ENCODE assay signal across 9 mouse cellular contexts in the genomic region with DNA sequence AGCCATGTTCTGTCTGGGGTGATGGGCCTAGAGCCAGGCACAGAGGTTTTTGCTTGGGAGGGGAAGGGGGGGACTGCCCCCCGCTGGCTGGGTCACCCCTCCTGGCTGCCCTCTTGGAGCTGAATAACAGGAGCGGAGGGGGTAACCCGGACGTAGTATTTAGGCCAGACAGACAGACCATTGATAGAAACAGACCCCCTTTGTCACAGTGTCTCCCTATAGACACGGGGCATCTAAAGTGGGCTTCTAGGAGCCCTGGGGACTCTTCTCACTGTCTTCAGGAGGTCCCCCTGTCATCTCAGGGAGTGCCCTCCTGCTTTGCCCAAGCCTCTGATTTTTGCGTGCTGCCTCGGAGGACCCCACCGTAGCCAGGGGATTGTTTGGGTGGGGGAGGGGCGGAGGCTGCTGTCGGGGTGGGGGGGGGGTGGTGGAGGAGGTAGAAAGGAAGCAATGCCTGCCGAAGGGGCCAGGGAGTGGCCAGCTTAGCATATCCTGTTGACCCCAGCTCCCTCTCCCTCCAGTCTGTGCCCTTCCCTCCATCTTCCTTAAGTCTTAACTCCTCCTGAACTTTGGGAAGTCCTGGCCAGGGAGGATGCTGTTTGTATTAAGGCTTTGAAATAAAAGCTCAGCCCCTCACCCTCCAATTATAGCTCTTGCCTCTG. TPM values are rescaled to one million over a fixed set of nuclear protein-coding genes. Genes with fewer than 3 reads are reported as not detected.
DNase-seq lines count a peak whose midpoint lies in the region; ATAC-seq and TF ChIP-seq lines count a peak whose summit lies in the region.
"Had no signal": no experiment of that assay in that cellular context is flagged by ENCODE, and none has a peak within 500 bp of the region (broad histone marks: within the 10 kb centered on the region; RNA-seq: fewer than 3 reads in every experiment).

No protein-coding gene starts in this region.

- peak overlapping the region; percentile 88 for H3K27ac ChIP-seq in heart, embryonic 10.5 days
- no peak overlapping the region for H3K27ac ChIP-seq in CH12.LX (ENCODE audit: insufficient read depth, low read depth)
- H3K27ac ChIP-seq in forebrain, embryonic 13.5 days, result peak overlapping the region; percentile 25; the same call in 1 of the 2 replicates
- no peak overlapping the region for H3K27ac ChIP-seq in liver, embryonic 13.5 days
- H3K27ac ChIP-seq: macrophage had no signal

- no peak for ATAC-seq in forebrain, embryonic 13.5 days
- no peak for ATAC-seq in liver, embryonic 13.5 days (ENCODE audit: low read depth)

- TF ChIP-seq EP300 in CH12.LX (IDR thresholded peaks at IDR 0.05; ENCODE audit: low read length), result no peak

- in situ Hi-C loops in CH12.LX (cut with MboI; ENCODE audit: low pct_ligation_motif_present, low pct_unique_long_range_greater_than_20kb, low sequenced_read_pairs), result no loop called here

- TF ChIP-seq CTCF in CH12.LX (conservative IDR thresholded peaks at IDR 0.05 in 1 of 2, IDR thresholded peaks at IDR 0.05 in 1 of 2; ENCODE audit: low read depth in 2 of 2, low read length in 2 of 2), result no peak

- intact Hi-C loops in left cerebral cortex, postnatal 14 days (cut with DNase I), result no loop called here

- no peak for DNase-seq in heart, embryonic 10.5 days (ENCODE audit: low spot score)
- no peak for DNase-seq in heart, adult 8-10 months (ENCODE audit: low spot score)
- DNase-seq in CH12.LX (ENCODE audit: extremely low read depth), result no peak
- no peak for DNase-seq in liver, embryonic 13.5 days
- no peak for DNase-seq in left cerebral cortex, postnatal 14 days (ENCODE audit: low spot score in 2 of 2)
- no peak for DNase-seq in urinary bladder, postnatal 25 days (ENCODE audit: low spot score)
- no peak for DNase-seq in B cell, adult 2 months

- 0 out of 2 replicates have a peak overlapping the region, but pooled peaks have one; percentile 45 for H3K9ac ChIP-seq in CH12.LX (ENCODE audit: insufficient read depth, low read depth)
- H3K9ac ChIP-seq in forebrain, embryonic 13.5 days, result peak overlapping the region; percentile 55
- H3K9ac ChIP-seq in liver, embryonic 13.5 days, result no peak overlapping the region

- no peak for TF ChIP-seq RAD21 in CH12.LX (IDR thresholded peaks at IDR 0.05; ENCODE audit: low read depth, low read length)

- 10% methylated on average over 11 of the region's 11 CpGs for WGBS in heart, embryonic 10.5 days
- 8% methylated on average over 11 of the region's 11 CpGs for WGBS in forebrain, embryonic 13.5 days
- WGBS in liver, embryonic 13.5 days (ENCODE audit: insufficient replicate concordance), result 40% methylated on average over 11 of the region's 11 CpGs

- TF ChIP-seq POLR2A in CH12.LX (IDR thresholded peaks at IDR 0.05; ENCODE audit: low read depth, low read length), result no peak

- peak overlapping the region; percentile 70 for H3K4me3 ChIP-seq in heart, embryonic 10.5 days
- peak overlapping the region in 1 of 3 experiments; percentile 47 for H3K4me3 ChIP-seq in CH12.LX (replicated peaks in 1 of 3; ENCODE audit: low read depth in 2 of 3, low read length in 2 of 3, poor library complexity in 1 of 3)
- no peak overlapping the region for H3K4me3 ChIP-seq in forebrain, embryonic 13.5 days
- H3K4me3 ChIP-seq in liver, embryonic 13.5 days (replicated peaks), result no peak overlapping the region

- dilution Hi-C loops in CH12.LX (cut with MboI; ENCODE audit: extremely low pct_ligation_motif_present, extremely low pct_unique_long_range_greater_than_20kb, low sequenced_read_pairs), result no loop called here

- 0 out of 2 replicates have a peak, but pooled peaks cover 3% of the 10 kb centered on the region for H3K79me2 ChIP-seq in CH12.LX (replicated peaks; ENCODE audit: control insufficient read depth, extremely low read depth, insufficient read depth, poor library complexity, severe bottlenecking)

- no peaks in the 10 kb centered on the region for H3K27me3 ChIP-seq in heart, embryonic 10.5 days (ENCODE audit: insufficient read depth, poor library complexity, severe bottlenecking)
- no peaks in the 10 kb centered on the region for H3K27me3 ChIP-seq in CH12.LX (replicated peaks)
- H3K27me3 ChIP-seq in forebrain, embryonic 13.5 days, result peaks cover 26% of the 10 kb centered on the region
- H3K27me3 ChIP-seq in liver, embryonic 13.5 days, result peaks cover 90% of the 10 kb centered on the region

- peaks cover 100% of the 10 kb centered on the region for H3K4me1 ChIP-seq in heart, embryonic 10.5 days
- peaks cover 33 to 87% of the 10 kb centered on the region in 2 experiments for H3K4me1 ChIP-seq in CH12.LX (ENCODE audit: control insufficient read depth in 1 of 2, insufficient read depth in 2 of 2)
- H3K4me1 ChIP-seq in forebrain, embryonic 13.5 days, result peaks cover 100% of the 10 kb centered on the region
- H3K4me1 ChIP-seq in liver, embryonic 13.5 days (replicated peaks), result peaks cover 89% of the 10 kb centered on the region

- H3K9me3 ChIP-seq in heart, embryonic 10.5 days, result no peaks in the 10 kb centered on the region
- no peaks in the 10 kb centered on the region for H3K9me3 ChIP-seq in CH12.LX (replicated peaks; ENCODE audit: low read length)
- H3K9me3 ChIP-seq in forebrain, embryonic 13.5 days (replicated peaks), result no peaks in the 10 kb centered on the region
- H3K9me3 ChIP-seq in liver, embryonic 13.5 days (replicated peaks), result no peaks in the 10 kb centered on the region

- H3K4me2 ChIP-seq in CH12.LX (ENCODE audit: insufficient read depth, low read depth, poor library complexity, severe bottlenecking), result peak overlapping the region; percentile 90; the same call in 1 of the 2 replicates
- H3K4me2 ChIP-seq in forebrain, embryonic 13.5 days, result peak overlapping the region; percentile 93
- peak overlapping the region; percentile 99 for H3K4me2 ChIP-seq in liver, embryonic 13.5 days

- peaks cover 42% of the 10 kb centered on the region for H3K36me3 ChIP-seq in heart, embryonic 10.5 days
- H3K36me3 ChIP-seq in CH12.LX (replicated peaks in 1 of 2; ENCODE audit: control insufficient read depth in 1 of 2, insufficient read depth in 1 of 2, low read length in 1 of 2), result peaks cover 31 to 56% of the 10 kb centered on the region in 2 experiments
- peaks cover 4% of the 10 kb centered on the region; the same call in 1 of the 2 replicates for H3K36me3 ChIP-seq in forebrain, embryonic 13.5 days (ENCODE audit: poor library complexity, severe bottlenecking)
- H3K36me3 ChIP-seq in liver, embryonic 13.5 days, result peaks cover 11% of the 10 kb centered on the region; the same call in 1 of the 2 replicates

TF ChIP-seq in CH12.LX, 34 proteins besides CTCF, POLR2A, EP300 and RAD21 (continues in another document):
- no peak for TF ChIP-seq MEF2A (IDR thresholded peaks at IDR 0.05; ENCODE audit: borderline replicate concordance, low read depth, low read length)
- TF ChIP-seq HCFC1 (IDR thresholded peaks at IDR 0.05; ENCODE audit: low read depth, low read length), result no peak
- TF ChIP-seq KAT2A (IDR thresholded peaks at IDR 0.05; ENCODE audit: insufficient replicate concordance, low read length), result no peak
- no peak for TF ChIP-seq MAFK (IDR thresholded peaks at IDR 0.05; ENCODE audit: insufficient replicate concordance, low read length)
- TF ChIP-seq ELF1 (IDR thresholded peaks at IDR 0.05; ENCODE audit: low read depth, low read length), result no peak
- TF ChIP-seq TBP (conservative IDR thresholded peaks at IDR 0.05; ENCODE audit: low read depth, low read length), result no peak
- TF ChIP-seq POLR2AphosphoS2 (IDR thresholded peaks at IDR 0.05; ENCODE audit: low read depth, low read length), result no peak
- TF ChIP-seq UBTF (IDR thresholded peaks at IDR 0.05; ENCODE audit: low read depth, low read length), result no peak
- no peak for TF ChIP-seq PAX5 (IDR thresholded peaks at IDR 0.05; ENCODE audit: low read length)

RNA-seq across cellular contexts. Expression of a gene that starts 17.3 kb away (rescaled TPM):
- polyA plus RNA-seq in heart, embryonic 10.5 days (2016; fragmentation: Nextera tagmentation; extraction: Ambion mirVana), result 1.0 and 1.1 TPM in 2 replicates
- under 1 TPM in 1 of 4 experiments, not detected in 3; 0.44 TPM for total RNA-seq in heart, adult 8-10 months (2022)
- total RNA-seq in CH12.LX (2012; rRNA removed) (0.47 and 0.50 TPM in 2 replicates), CH12.LX (2014; rRNA removed) (not detected in 2 replicates)
- not detected in 2 replicates for polyA plus RNA-seq in CH12.LX (2012; ENCODE audit: insufficient read length, low read depth)
- 0.21 TPM in 1 of 2 replicates, not detected in the other for polyA plus RNA-seq in forebrain, embryonic 13.5 days (2015; fragmentation: Nextera tagmentation; extraction: Ambion mirVana)
- polyA plus RNA-seq in liver, embryonic 13.5 days (2015; fragmentation: Nextera tagmentation; extraction: Ambion mirVana), result not detected in 2 replicates
- 1 to 10 TPM; 2.8 to 3.1 TPM for total RNA-seq in left cerebral cortex, postnatal 14 days (2021)
- polyA plus RNA-seq: macrophage had no signal

RNA-seq across cellular contexts. Expression of a gene that starts 37.9 kb away (rescaled TPM):
- polyA plus RNA-seq in heart, embryonic 10.5 days (2016; fragmentation: Nextera tagmentation; extraction: Ambion mirVana), result 30.4 and 36.9 TPM in 2 replicates
- total RNA-seq in heart, adult 8-10 months (2022), result 10 to 100 TPM; 10.8 to 13.5 (median 11.9) TPM
- 11.1 and 12.1 TPM in 2 replicates for total RNA-seq in CH12.LX (2012; rRNA removed)
- 2.7 and 4.5 TPM in 2 replicates for total RNA-seq in CH12.LX (2014; rRNA removed)
- 12.4 and 13.7 TPM in 2 replicates for polyA plus RNA-seq in CH12.LX (2012; ENCODE audit: insufficient read length, low read depth)
- polyA plus RNA-seq in forebrain, embryonic 13.5 days (2015; fragmentation: Nextera tagmentation; extraction: Ambion mirVana), result 8.7 and 10.2 TPM in 2 replicates
- 3.4 and 3.8 TPM in 2 replicates for polyA plus RNA-seq in liver, embryonic 13.5 days (2015; fragmentation: Nextera tagmentation; extraction: Ambion mirVana)
- 10 to 100 TPM; 14.6 to 15.1 TPM for total RNA-seq in left cerebral cortex, postnatal 14 days (2021)

RNA-seq across cellular contexts. Expression of a gene that starts 57.9 kb away (rescaled TPM):
- polyA plus RNA-seq in heart, embryonic 10.5 days (2016; fragmentation: Nextera tagmentation; extraction: Ambion mirVana), result 39.3 and 47.7 TPM in 2 replicates
- total RNA-seq in heart, adult 8-10 months (2022), result under 1 TPM; 0.16 to 0.49 (median 0.25) TPM
- total RNA-seq in CH12.LX (2012; rRNA removed) (47.4 and 78.9 TPM in 2 replicates), CH12.LX (2014; rRNA removed) (93.7 and 99.3 TPM in 2 replicates)
- 81.3 and 91.9 TPM in 2 replicates for polyA plus RNA-seq in CH12.LX (2012; ENCODE audit: insufficient read length, low read depth)
- polyA plus RNA-seq in forebrain, embryonic 13.5 days (2015; fragmentation: Nextera tagmentation; extraction: Ambion mirVana), result 23.0 and 26.9 TPM in 2 replicates
- 69.1 and 79.8 TPM in 2 replicates for polyA plus RNA-seq in liver, embryonic 13.5 days (2015; fragmentation: Nextera tagmentation; extraction: Ambion mirVana)
- total RNA-seq in left cerebral cortex, postnatal 14 days (2021), result under 1 TPM; 0.47 to 0.57 TPM

RNA-seq across cellular contexts. Expression of a gene that starts 58.4 kb away (rescaled TPM):
- polyA plus RNA-seq in heart, embryonic 10.5 days (2016; fragmentation: Nextera tagmentation; extraction: Ambion mirVana), result 207 and 238 TPM in 2 replicates
- 1 to 10 TPM in 2 of 4 experiments, under 1 TPM in 2; 0.41 to 3.2 (median 0.94) TPM for total RNA-seq in heart, adult 8-10 months (2022)
- total RNA-seq in CH12.LX (2012; rRNA removed) (400 and 420 TPM in 2 replicates), CH12.LX (2014; rRNA removed) (385 and 423 TPM in 2 replicates)
- 422 and 444 TPM in 2 replicates for polyA plus RNA-seq in CH12.LX (2012; ENCODE audit: insufficient read length, low read depth)
- polyA plus RNA-seq in forebrain, embryonic 13.5 days (2015; fragmentation: Nextera tagmentation; extraction: Ambion mirVana), result 276 and 284 TPM in 2 replicates
- polyA plus RNA-seq in liver, embryonic 13.5 days (2015; fragmentation: Nextera tagmentation; extraction: Ambion mirVana), result 208 and 245 TPM in 2 replicates
- total RNA-seq in left cerebral cortex, postnatal 14 days (2021), result 1 to 10 TPM; 4.1 to 4.9 TPM

Comparison
In these comparisons a context has a peak if more than half of its experiments do, and no peak if none do; other contexts are left out.
1. H3K27ac ChIP-seq: peak in heart, embryonic 10.5 days (single experiment) and forebrain, embryonic 13.5 days (single experiment); none in CH12.LX (single experiment) and liver, embryonic 13.5 days (single experiment).
2. Peak in every context shown above with its lines, with median percentiles within 50 percentile points of each other: H3K4me2 ChIP-seq.